Mouse (Mus musculus) kidney, adult 2 months (tissue): ENCODE results near the gene Magi1. TPM values are rescaled to one million over a fixed set of nuclear protein-coding genes. Genes with fewer than 3 reads are reported as not detected.

Source experiments
- DNase-seq: peaks from one replicate; pipeline ENCODE4 v3.0.0; 2021
- H3K27ac ChIP-seq: fragments of 200-500 bp; 2 replicates; pipeline ENCODE4 v1.5.1; 2012; ENCODE audit warnings: low read depth, low read length, control low read depth, inconsistent platforms; ENCODE audit not compliant: insufficient read depth
- H3K27me3 ChIP-seq: fragments of 200-500 bp; replicated peaks from 2 replicates; pipeline ENCODE4 v1.6.1; 2012; ENCODE audit warnings: mild to moderate bottlenecking, moderate library complexity, low read length, inconsistent platforms; ENCODE audit not compliant: control insufficient read depth, insufficient read depth
- H3K36me3 ChIP-seq: fragments of 200-500 bp; 2 replicates; pipeline ENCODE4 v1.6.1; 2012; ENCODE audit warnings: mild to moderate bottlenecking, moderate library complexity, low read length, inconsistent platforms; ENCODE audit not compliant: control insufficient read depth, insufficient read depth
- H3K4me1 ChIP-seq: fragments of 200-500 bp; 2 replicates; pipeline ENCODE4 v1.6.1; 2011; ENCODE audit warnings: low read length; ENCODE audit not compliant: control insufficient read depth, insufficient read depth
- H3K4me3 ChIP-seq: fragments of 200-500 bp; 2 replicates; pipeline ENCODE4 v1.5.1; 2011; ENCODE audit warnings: mild to moderate bottlenecking, low read depth, low read length, control low read depth; ENCODE audit not compliant: insufficient read depth
- CTCF ChIP-seq: fragments of 200-500 bp; conservative IDR thresholded peaks from 2 replicates; pipeline ENCODE4 v1.5.1; 2011; ENCODE audit warnings: low read depth, mild to moderate bottlenecking, control low read depth, low read length, moderate library complexity, mixed read lengths; ENCODE audit not compliant: insufficient read depth, insufficient read length
- POLR2A ChIP-seq: fragments of 200-500 bp; IDR thresholded peaks from one replicate; pipeline ENCODE4 v1.6.1; 2011; ENCODE audit warnings: low read depth, low read length, control low read depth
- WGBS: fragments of 180-500 bp; shearing (Covaris S2); methylation state at CpG from one replicate; pipeline ENCODE4 v1.1.7; 2018; 5-methylcytosine and 5-hydroxymethylcytosine counted together
- polyA plus RNA-seq: library from polyadenylated mRNA; depleted of rRNA; stranded (reverse); fragments of >200 nt; gene quantifications from 2 replicates; pipeline ENCODE4 v1.2.3, GENCODE M21; 2012

Magi1 gene
- polyA plus RNA-seq, 1 experiment, result 6.1 TPM

- no peaks in the 10 kb centered on the region for H3K27me3 ChIP-seq
- no peaks in the 10 kb centered on the region for H3K36me3 ChIP-seq
- no peaks in the 10 kb centered on the region for H3K4me1 ChIP-seq
- no peak overlapping the region for H3K27ac ChIP-seq
- WGBS, result 74% methylated on average over 3 of the region's 3 CpGs
- TF ChIP-seq POLR2A (no peak), CTCF (no peak)
- no peak for DNase-seq
- H3K4me3 ChIP-seq, result no peak overlapping the region
Measured at GRCm38 (mm10) chr6:94300562-94300961, 16.8 kb upstream of the Magi1 start.

DNA sequence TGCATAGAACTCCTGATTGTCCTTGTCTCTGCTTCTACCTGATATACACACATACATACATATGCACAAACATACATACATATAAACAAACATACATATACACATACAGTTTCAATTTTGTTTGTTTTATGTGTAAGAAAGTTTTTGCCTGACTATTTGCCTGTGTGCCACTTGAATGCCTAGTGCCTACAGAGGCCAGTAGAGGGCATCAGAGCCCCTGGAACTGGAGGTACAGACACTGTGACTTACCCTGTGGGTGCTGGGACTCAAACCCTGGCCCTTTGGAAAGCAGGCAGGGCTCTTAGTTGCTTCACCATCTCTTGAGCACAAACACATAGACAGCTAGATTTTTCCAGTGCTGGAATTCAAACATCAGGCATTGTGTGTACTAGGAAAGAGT lies 3.7 kb upstream of the Magi1 start:
- peak; percentile 34; the same call in 1 of the 2 replicates for TF ChIP-seq CTCF
- no peak for TF ChIP-seq POLR2A
- Histone ChIP-seq H3K27me3 (no peaks in the 10 kb centered on the region), H3K36me3 (no peaks in the 10 kb centered on the region), H3K27ac (no peak overlapping the region), H3K4me1 (no peaks in the 10 kb centered on the region), H3K4me3 (no peak overlapping the region)
- no peak for DNase-seq

GRCm38 (mm10) chr6:94286555-94286954 lies 2.8 kb upstream of the Magi1 start:
- TF ChIP-seq POLR2A (no peak), CTCF (no peak)
- no peaks in the 10 kb centered on the region for H3K36me3 ChIP-seq
- no peak overlapping the region for H3K27ac ChIP-seq
- WGBS, result 78% methylated on average over 2 of the region's 2 CpGs
- H3K4me1 ChIP-seq, result peaks cover 3% of the 10 kb centered on the region; the same call in 1 of the 2 replicates
- no peak for DNase-seq
- no peak overlapping the region for H3K4me3 ChIP-seq
- H3K27me3 ChIP-seq, result no peaks in the 10 kb centered on the region

- 5% methylated on average over 44 of the region's 44 CpGs for WGBS
- H3K27ac ChIP-seq, result peak overlapping the region; percentile 25; the same call in 1 of the 2 replicates
- no peaks in the 10 kb centered on the region for H3K36me3 ChIP-seq
- peak overlapping the region; percentile 61 for H3K4me3 ChIP-seq
- peaks cover 5% of the 10 kb centered on the region; the same call in 1 of the 2 replicates for H3K4me1 ChIP-seq
- H3K27me3 ChIP-seq, result no peaks in the 10 kb centered on the region
- TF ChIP-seq POLR2A (no peak), CTCF (no peak)
- peak; percentile 75 for DNase-seq
Measured at GRCm38 (mm10) chr6:94284089-94284825, 540 bp upstream of the Magi1 start.

- Histone ChIP-seq H3K27ac (peak overlapping the region; percentile 83; the same call in 1 of the 2 replicates), H3K36me3 (no peaks in the 10 kb centered on the region), H3K4me3 (peak overlapping the region; percentile 81), H3K27me3 (no peaks in the 10 kb centered on the region), H3K4me1 (peaks cover 5% of the 10 kb centered on the region; the same call in 1 of the 2 replicates)
- peak; percentile 37 for DNase-seq
- TF ChIP-seq POLR2A (no peak), CTCF (0 out of 2 replicates have a peak, but pooled peaks have one; percentile 12)
- 1% methylated on average over 55 of the region's 55 CpGs for WGBS
Measured at GRCm38 (mm10) chr6:94282301-94283241, 1.1 kb downstream of the Magi1 start.

GRCm38 (mm10) chr6:94281606-94282280 lies 2.0 kb downstream of the Magi1 start:
- 47% methylated on average over 17 of the region's 17 CpGs for WGBS
- H3K4me3 ChIP-seq, result peak overlapping the region; percentile 81
- H3K27ac ChIP-seq, result no peak overlapping the region
- no peaks in the 10 kb centered on the region for H3K36me3 ChIP-seq
- H3K4me1 ChIP-seq, result peaks cover 5% of the 10 kb centered on the region; the same call in 1 of the 2 replicates
- H3K27me3 ChIP-seq, result no peaks in the 10 kb centered on the region
- peak; percentile 12 for DNase-seq
- no peak for TF ChIP-seq POLR2A
- no peak for TF ChIP-seq CTCF
